Mouse (Mus musculus) hindbrain, postnatal 0 days (tissue): ENCODE measurements around the gene Cdt1. TPM values are rescaled to one million over a fixed set of nuclear protein-coding genes. Genes with fewer than 3 reads are reported as not detected.

Experiments used
- ATAC-seq: fragments of 200-750 bp; cut with Nextera tagmentation; 2 replicates; pipeline ENCODE4 v1.8.0; 2017; ENCODE audit warnings: mild to moderate bottlenecking, moderate TSS enrichment, moderate library complexity
- DNase-seq: peaks from one replicate; pipeline ENCODE4 v3.0.0-alpha.2; 2015; ENCODE audit warnings: low spot score
- H3K27ac ChIP-seq: fragments of 300-500 bp; sonication (generic); 2 replicates; pipeline ENCODE4 v1.5.1; 2014; ENCODE audit warnings: mild to moderate bottlenecking
- H3K27me3 ChIP-seq: fragments of 300-500 bp; sonication (generic); 2 replicates; pipeline ENCODE4 v1.6.1; 2014; ENCODE audit warnings: low read length, mixed read lengths; ENCODE audit not compliant: insufficient read depth
- H3K36me3 ChIP-seq: fragments of 300-500 bp; sonication (generic); 2 replicates; pipeline ENCODE4 v1.6.1; 2014; ENCODE audit warnings: low read length, mixed read lengths; ENCODE audit not compliant: insufficient read depth
- H3K4me1 ChIP-seq: fragments of 300-500 bp; sonication (generic); 2 replicates; pipeline ENCODE4 v1.6.1; 2014; ENCODE audit warnings: antibody characterized with exemption, low read length, mixed read lengths; ENCODE audit not compliant: insufficient read depth
- H3K4me2 ChIP-seq: fragments of 300-500 bp; sonication (generic); 2 replicates; pipeline ENCODE4 v1.6.1; 2014; ENCODE audit warnings: low read depth, mild to moderate bottlenecking, low read length, moderate library complexity, mixed read lengths
- H3K4me3 ChIP-seq: fragments of 300-500 bp; sonication (generic); 2 replicates; pipeline ENCODE4 v1.5.1; 2014; ENCODE audit warnings: low read length
- H3K9ac ChIP-seq: fragments of 300-500 bp; sonication (generic); replicated peaks from 2 replicates; pipeline ENCODE4 v1.6.1; 2014; ENCODE audit warnings: mild to moderate bottlenecking, low read length, moderate library complexity, mixed read lengths
- H3K9me3 ChIP-seq: fragments of 300-500 bp; sonication (generic); 2 replicates; pipeline ENCODE4 v1.6.1; 2016; ENCODE audit warnings: low read length, mixed read lengths
- CTCF ChIP-seq: IDR thresholded peaks from 2 replicates; pipeline ENCODE4 v1.5.1; 2016; ENCODE audit warnings: antibody characterized with exemption, control low read depth, low read depth
- WGBS: fragments of 180-500 bp; shearing (Covaris S2); extraction: QIAGEN DNeasy Blood & Tissue Kit; methylation state at CpG from one replicate; pipeline ENCODE4 v1.1.7; 2014; 5-methylcytosine and 5-hydroxymethylcytosine counted together
- polyA plus RNA-seq: library from polyadenylated mRNA; unstranded; fragments of >200 nt; fragmentation: Nextera tagmentation; extraction: Ambion mirVana; gene quantifications from 2 replicates; pipeline ENCODE4 v1.2.1, GENCODE M21; 2015
- total RNA-seq: library from RNA; depleted of rRNA; stranded (reverse); fragments of >200 nt; gene quantifications from 2 replicates; pipeline ENCODE4 v1.2.3, GENCODE M21; 2014

Cdt1 gene
- total and polyA plus RNA-seq, 2 experiments from 2014 or later, result 10.7 to 26.3 TPM

- Histone ChIP-seq H3K36me3 (no peaks in the 10 kb centered on the region; the same call in 1 of the 2 replicates), H3K4me2 (no peak overlapping the region), H3K4me3 (no peak overlapping the region), H3K9ac (no peak overlapping the region), H3K27me3 (no peaks in the 10 kb centered on the region), H3K4me1 (peaks cover 24% of the 10 kb centered on the region), H3K9me3 (no peaks in the 10 kb centered on the region), H3K27ac (no peak overlapping the region)
- 50% methylated on average over 9 of the region's 9 CpGs for WGBS
- DNase-seq, result no peak
- no peak for TF ChIP-seq CTCF
- ATAC-seq, result no peak
These were observed 5.8 kb downstream of the Cdt1 start for GRCm38 (mm10) chr8:122573577-122573976.

- no peak overlapping the region for H3K4me2 ChIP-seq
- H3K4me1 ChIP-seq, result peaks cover 24% of the 10 kb centered on the region
- no peak for DNase-seq
- no peak overlapping the region for H3K4me3 ChIP-seq
- no peak for ATAC-seq
- no peaks in the 10 kb centered on the region; the same call in 1 of the 2 replicates for H3K36me3 ChIP-seq
- TF ChIP-seq CTCF, result no peak
- no peaks in the 10 kb centered on the region for H3K27me3 ChIP-seq
- no peak overlapping the region for H3K27ac ChIP-seq
- 44% methylated on average over 3 of the region's 3 CpGs for WGBS
- no peaks in the 10 kb centered on the region for H3K9me3 ChIP-seq
- H3K9ac ChIP-seq, result no peak overlapping the region
These were observed 6.4 kb downstream of the Cdt1 start for GRCm38 (mm10) chr8:122574264-122574663.

GRCm38 (mm10) chr8:122574667-122575251, 6.9 kb downstream of the Cdt1 start:
- peaks cover 24% of the 10 kb centered on the region for H3K4me1 ChIP-seq
- ATAC-seq (no peak), DNase-seq (no peak)
- no peak overlapping the region for H3K4me3 ChIP-seq
- H3K36me3 ChIP-seq, result no peaks in the 10 kb centered on the region; the same call in 1 of the 2 replicates
- no peaks in the 10 kb centered on the region for H3K9me3 ChIP-seq
- peak overlapping the region; percentile 74 for H3K4me2 ChIP-seq
- no peak overlapping the region for H3K27ac ChIP-seq
- WGBS, result 44% methylated on average over 10 of the region's 10 CpGs
- TF ChIP-seq CTCF, result no peak
- no peak overlapping the region for H3K9ac ChIP-seq
- H3K27me3 ChIP-seq, result no peaks in the 10 kb centered on the region

GRCm38 (mm10) chr8:122575286-122575685, 7.5 kb downstream of the Cdt1 start:
- Histone ChIP-seq H3K4me2 (peak overlapping the region; percentile 74), H3K27me3 (no peaks in the 10 kb centered on the region), H3K9ac (peak overlapping the region; percentile 82; the same call in 1 of the 2 replicates), H3K4me1 (peaks cover 24% of the 10 kb centered on the region), H3K36me3 (no peaks in the 10 kb centered on the region; the same call in 1 of the 2 replicates), H3K9me3 (no peaks in the 10 kb centered on the region), H3K4me3 (no peak overlapping the region; the same call in 1 of the 2 replicates), H3K27ac (no peak overlapping the region)
- DNase-seq, result no peak
- WGBS, result 71% methylated on average over 8 of the region's 8 CpGs
- TF ChIP-seq CTCF, result no peak
- no peak for ATAC-seq

- no peaks in the 10 kb centered on the region for H3K9me3 ChIP-seq
- DNase-seq (no peak), ATAC-seq (peak; percentile 44)
- peaks cover 24% of the 10 kb centered on the region for H3K4me1 ChIP-seq
- no peaks in the 10 kb centered on the region for H3K27me3 ChIP-seq
- peak overlapping the region; percentile 70 for H3K27ac ChIP-seq
- H3K4me3 ChIP-seq, result peak overlapping the region; percentile 45
- 16% methylated on average over 21 of the region's 21 CpGs for whole genome bisulfite sequencing
- TF ChIP-seq CTCF, result no peak
- peak overlapping the region; percentile 74 for H3K4me2 ChIP-seq
- no peaks in the 10 kb centered on the region; the same call in 1 of the 2 replicates for H3K36me3 ChIP-seq
- peak overlapping the region; percentile 82 for H3K9ac ChIP-seq
These were observed 8.2 kb downstream of the Cdt1 start for GRCm38 (mm10) chr8:122575735-122576647.

GRCm38 (mm10) chr8:122576648-122577022, 8.8 kb downstream of the Cdt1 start, which contains the start of gene Aprt:
TSS of gene Aprt (minus strand) at chr8:122576909.
- peak within 1 kb of the TSS; percentile 70 for H3K27ac ChIP-seq
- ATAC-seq, result peak; percentile 92
- no peaks in the 10 kb centered on the region for H3K9me3 ChIP-seq
- peak within 1 kb of the TSS; percentile 82 for H3K9ac ChIP-seq
- no peaks in the 10 kb centered on the region; the same call in 1 of the 2 replicates for H3K36me3 ChIP-seq
- under 1% methylated on average over 36 of the region's 39 CpGs for WGBS
- DNase-seq, result peak; percentile 96
- peak within 1 kb of the TSS; percentile 45 for H3K4me3 ChIP-seq
- peak within 1 kb of the TSS; percentile 74 for H3K4me2 ChIP-seq
- no peaks in the 10 kb centered on the region for H3K27me3 ChIP-seq
- peaks cover 24% of the 10 kb centered on the region for H3K4me1 ChIP-seq
- no peak for TF ChIP-seq CTCF
